Mouse (Mus musculus) limb, embryonic 11.5 days (tissue): ENCODE results near the gene Ece1. TPM values are rescaled to one million over a fixed set of nuclear protein-coding genes. Genes with fewer than 3 reads are reported as not detected.

Experiments used
- ATAC-seq: fragments of 200-750 bp; cut with Nextera tagmentation; 2 replicates; pipeline ENCODE4 v1.8.0; 2017; ENCODE audit warnings: low read depth; ENCODE audit not compliant: insufficient number of reproducible peaks, low FRiP score, low TSS enrichment
- DNase-seq: peaks from one replicate; pipeline ENCODE4 v3.0.0-alpha.2; 2015; ENCODE audit warnings: low spot score
- H3K27ac ChIP-seq: fragments of 300-500 bp; sonication (generic); replicated peaks from 2 replicates; pipeline ENCODE4 v1.5.1; 2014; ENCODE audit warnings: low read depth, mild to moderate bottlenecking, low read length
- H3K27me3 ChIP-seq: fragments of 300-500 bp; sonication (generic); 2 replicates; pipeline ENCODE4 v1.6.1; 2014; ENCODE audit warnings: mild to moderate bottlenecking, low read length, mixed read lengths; ENCODE audit not compliant: control insufficient read depth, insufficient read depth
- H3K36me3 ChIP-seq: fragments of 300-500 bp; sonication (generic); 2 replicates; pipeline ENCODE4 v1.6.1; 2014; ENCODE audit warnings: mild to moderate bottlenecking, low read length, moderate library complexity, mixed read lengths; ENCODE audit not compliant: control insufficient read depth, insufficient read depth
- H3K4me1 ChIP-seq: fragments of 300-500 bp; sonication (generic); 2 replicates; pipeline ENCODE4 v1.6.1; 2014; ENCODE audit warnings: low read length, mixed read lengths; ENCODE audit not compliant: control insufficient read depth, insufficient read depth
- H3K4me2 ChIP-seq: fragments of 300-500 bp; sonication (generic); 2 replicates; pipeline ENCODE4 v1.6.1; 2014; ENCODE audit warnings: low read depth, mild to moderate bottlenecking, moderate library complexity; ENCODE audit not compliant: severe bottlenecking
- H3K4me3 ChIP-seq: fragments of 300-500 bp; sonication (generic); 2 replicates; pipeline ENCODE4 v1.5.1; 2014; ENCODE audit warnings: low read depth, low read length
- H3K9ac ChIP-seq: fragments of 300-500 bp; sonication (generic); 2 replicates; pipeline ENCODE4 v1.6.1; 2014; ENCODE audit warnings: mild to moderate bottlenecking, low read length
- H3K9me3 ChIP-seq: fragments of 300-500 bp; sonication (generic); 2 replicates; pipeline ENCODE4 v1.6.1; 2016; ENCODE audit warnings: low read length; ENCODE audit not compliant: control insufficient read depth
- WGBS: fragments of 180-500 bp; shearing (Covaris S2); extraction: QIAGEN DNeasy Blood & Tissue Kit; methylation state at CpG from one replicate; pipeline ENCODE4 v1.1.7; 2014; 5-methylcytosine and 5-hydroxymethylcytosine counted together
- polyA plus RNA-seq: library from polyadenylated mRNA; unstranded; fragments of >200 nt; fragmentation: Nextera tagmentation; extraction: Ambion mirVana; gene quantifications from 2 replicates; pipeline ENCODE4 v1.2.1, GENCODE M21; 2014

The Ece1 gene
- polyA plus RNA-seq, 1 experiment from 2014 or later: 38.0 TPM

DNA sequence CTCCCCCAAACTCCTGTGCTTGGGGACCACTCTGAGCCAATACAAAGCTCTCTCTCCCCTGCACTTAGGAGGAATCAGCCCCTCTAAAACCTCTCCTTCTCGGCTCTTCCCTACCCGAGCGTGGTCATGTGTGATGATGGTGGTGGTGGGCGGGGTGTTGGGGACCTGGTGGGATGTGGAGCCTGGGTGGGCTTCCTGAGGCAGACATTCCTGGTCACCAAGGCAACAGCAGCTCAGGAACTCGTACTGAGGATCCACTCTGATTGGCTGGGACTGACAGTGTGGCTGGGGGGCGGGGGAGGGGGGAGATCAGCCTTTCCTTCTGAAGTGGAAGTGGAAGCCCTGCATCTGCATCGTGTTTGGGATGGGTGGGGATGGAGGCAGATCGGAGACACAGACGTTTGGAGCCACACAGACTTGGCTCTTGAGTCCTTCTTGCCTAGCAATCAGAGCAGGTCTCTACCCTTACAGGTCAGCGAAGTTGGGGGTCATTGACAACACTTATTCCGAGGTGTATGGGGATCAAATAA is 30.7 kb downstream of the Ece1 start:
- Histone ChIP-seq H3K4me3 (0 out of 2 replicates have a peak overlapping the region, but pooled peaks have one; percentile 1), H3K4me1 (peaks cover 37% of the 10 kb centered on the region), H3K27ac (peak overlapping the region; percentile 68), H3K9ac (no peak overlapping the region), H3K27me3 (no peaks in the 10 kb centered on the region), H3K9me3 (no peaks in the 10 kb centered on the region), H3K4me2 (peak overlapping the region; percentile 35), H3K36me3 (no peaks in the 10 kb centered on the region)
- WGBS: 11% methylated on average over 11 of the region's 11 CpGs
- peak; percentile 78 for DNase-seq
- ATAC-seq: peak; percentile 80

DNA sequence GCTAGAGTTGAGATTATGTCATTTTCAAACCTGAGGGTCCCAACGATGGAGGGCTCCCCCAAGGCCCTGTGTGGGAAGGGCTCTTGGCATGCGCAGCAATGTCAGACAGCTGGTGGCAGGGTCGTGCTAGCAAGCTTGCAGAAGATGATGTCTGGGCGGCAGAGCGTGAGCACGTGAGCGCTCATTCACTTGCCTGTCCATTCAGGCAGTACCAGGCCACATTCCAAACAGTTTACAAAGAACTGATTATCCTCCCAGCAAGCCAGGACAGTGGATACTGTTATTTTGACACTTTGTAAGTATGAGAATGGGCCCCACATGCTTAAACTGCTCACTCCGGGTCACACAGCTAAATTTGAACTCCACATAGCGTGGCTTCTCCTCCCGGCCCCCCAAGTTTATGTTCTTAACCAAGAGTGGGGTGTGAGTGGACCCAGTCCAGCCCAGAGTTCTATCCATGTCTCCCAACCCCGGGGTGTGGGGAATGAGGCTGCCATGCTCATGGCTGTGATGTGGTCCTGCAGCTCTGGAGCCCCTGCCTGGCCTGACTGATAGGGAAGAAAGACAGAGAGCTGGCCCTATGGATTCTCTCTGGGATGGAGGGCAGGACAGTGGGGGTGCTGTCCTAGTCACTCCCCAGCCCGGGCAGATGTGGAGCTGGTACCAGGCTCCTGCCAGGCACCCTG is 34.7 kb downstream of the Ece1 start:
- DNase-seq: no peak
- no peaks in the 10 kb centered on the region for H3K9me3 ChIP-seq
- WGBS: 50% methylated on average over 12 of the region's 12 CpGs
- ATAC-seq: no peak
- 0 out of 2 replicates have a peak overlapping the region, but pooled peaks have one; percentile 47 for H3K27ac ChIP-seq
- H3K4me1 ChIP-seq: peaks cover 31% of the 10 kb centered on the region
- no peaks in the 10 kb centered on the region for H3K36me3 ChIP-seq
- H3K27me3 ChIP-seq: no peaks in the 10 kb centered on the region
- H3K4me2 ChIP-seq: no peak overlapping the region; the same call in 1 of the 2 replicates
- H3K4me3 ChIP-seq: no peak overlapping the region
- H3K9ac ChIP-seq: peak overlapping the region; percentile 22; the same call in 1 of the 2 replicates

GRCm38 (mm10) chr4:137897298-137897612 is 35.2 kb downstream of the Ece1 start:
- 22% methylated on average over 8 of the region's 8 CpGs for WGBS
- no peak for ATAC-seq
- DNase-seq: no peak
- Histone ChIP-seq H3K9ac (peak overlapping the region; percentile 22; the same call in 1 of the 2 replicates), H3K27me3 (no peaks in the 10 kb centered on the region), H3K9me3 (no peaks in the 10 kb centered on the region), H3K4me2 (no peak overlapping the region; the same call in 1 of the 2 replicates), H3K4me3 (no peak overlapping the region), H3K36me3 (no peaks in the 10 kb centered on the region), H3K27ac (0 out of 2 replicates have a peak overlapping the region, but pooled peaks have one; percentile 47), H3K4me1 (peaks cover 26% of the 10 kb centered on the region)

DNA sequence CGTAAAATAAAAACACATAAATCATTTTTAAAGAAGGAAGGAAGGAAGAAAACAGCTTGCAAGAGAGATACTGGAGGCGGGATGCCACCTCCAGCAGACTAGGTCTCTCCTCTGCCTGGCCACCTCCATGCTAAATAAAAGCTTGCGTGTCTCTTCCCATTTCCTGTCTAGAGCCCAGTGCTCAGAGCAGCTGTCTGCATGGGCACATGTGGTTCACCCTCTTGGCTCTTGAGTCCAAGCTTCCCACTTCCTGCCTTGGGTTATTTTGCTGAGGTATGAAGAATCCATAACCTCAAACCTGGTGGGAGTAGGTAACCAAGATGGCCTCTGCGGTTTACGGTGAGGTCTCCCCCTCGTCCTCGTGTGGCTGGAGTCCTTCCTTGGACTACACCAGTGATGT is 36.5 kb downstream of the Ece1 start:
- WGBS: 78% methylated on average over 7 of the region's 7 CpGs
- H3K4me3 ChIP-seq: no peak overlapping the region
- H3K27ac ChIP-seq: no peak overlapping the region
- ATAC-seq: no peak
- H3K27me3 ChIP-seq: no peaks in the 10 kb centered on the region
- no peaks in the 10 kb centered on the region for H3K9me3 ChIP-seq
- H3K4me1 ChIP-seq: peaks cover 18% of the 10 kb centered on the region
- H3K36me3 ChIP-seq: no peaks in the 10 kb centered on the region
- no peak for DNase-seq
- no peak overlapping the region for H3K4me2 ChIP-seq
- no peak overlapping the region for H3K9ac ChIP-seq

DNA sequence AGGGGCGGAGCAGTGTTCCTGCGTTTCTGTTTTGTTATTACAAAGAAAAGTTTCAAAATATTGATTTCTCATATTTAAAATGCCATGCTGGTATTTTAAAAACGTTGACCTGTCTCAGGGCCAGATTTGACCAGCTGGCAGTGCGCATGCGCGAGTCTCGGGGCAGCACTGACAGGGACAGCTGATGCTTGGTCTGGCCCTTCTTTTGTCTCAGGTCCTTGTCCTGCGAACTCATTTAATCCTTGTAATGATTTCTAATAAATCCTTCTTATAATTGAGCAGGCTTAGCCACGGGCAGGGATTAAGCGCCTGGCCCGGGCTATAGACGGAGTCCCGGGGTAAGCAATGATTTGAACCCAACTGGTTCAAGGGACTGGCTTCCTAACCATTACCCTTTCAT is 40.2 kb downstream of the Ece1 start:
- H3K9me3 ChIP-seq: no peaks in the 10 kb centered on the region
- H3K27ac ChIP-seq: no peak overlapping the region
- no peaks in the 10 kb centered on the region for H3K36me3 ChIP-seq
- no peak overlapping the region for H3K9ac ChIP-seq
- peaks cover 15% of the 10 kb centered on the region for H3K4me1 ChIP-seq
- 81% methylated on average over 13 of the region's 13 CpGs for WGBS
- ATAC-seq (no peak), DNase-seq (no peak)
- H3K4me2 ChIP-seq: no peak overlapping the region
- no peak overlapping the region for H3K4me3 ChIP-seq
- H3K27me3 ChIP-seq: no peaks in the 10 kb centered on the region

DNA sequence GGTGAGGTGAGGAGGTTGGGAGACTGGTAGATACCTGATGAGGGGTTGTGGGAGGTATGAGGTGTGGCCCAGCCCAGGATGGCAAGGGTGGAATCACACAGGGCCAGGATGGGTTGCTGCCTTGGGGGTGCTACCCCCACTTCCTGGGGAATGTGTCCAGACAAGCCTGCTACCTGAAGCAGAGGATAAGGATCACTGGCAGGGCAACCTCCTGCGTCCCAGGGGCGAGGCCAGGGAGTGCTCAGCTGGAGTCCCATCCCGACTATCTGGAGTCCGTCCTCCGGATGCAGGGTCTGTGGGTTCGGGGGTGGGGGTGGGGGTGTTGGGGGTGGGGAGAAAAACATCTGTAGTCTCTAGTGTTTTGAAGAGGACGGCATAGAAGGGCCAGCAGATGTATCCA is 40.8 kb downstream of the Ece1 start:
- H3K4me1 ChIP-seq: peaks cover 13% of the 10 kb centered on the region
- 44% methylated on average over 7 of the region's 7 CpGs for WGBS
- H3K27ac ChIP-seq: no peak overlapping the region

GRCm38 (mm10) chr4:137904956-137905551 is 43.0 kb downstream of the Ece1 start:
- Histone ChIP-seq H3K4me3 (no peak overlapping the region), H3K4me2 (no peak overlapping the region), H3K4me1 (peaks cover 8% of the 10 kb centered on the region), H3K27me3 (no peaks in the 10 kb centered on the region), H3K9ac (no peak overlapping the region), H3K36me3 (no peaks in the 10 kb centered on the region), H3K9me3 (no peaks in the 10 kb centered on the region), H3K27ac (no peak overlapping the region)
- DNase-seq: peak; percentile 41
- no peak for ATAC-seq
- 31% methylated on average over 13 of the region's 13 CpGs for WGBS

More for the DNA sequence above, 40.8 kb downstream of the Ece1 start:
- no peak overlapping the region for H3K4me3 ChIP-seq
- ATAC-seq (no peak), DNase-seq (no peak)
- no peak overlapping the region for H3K9ac ChIP-seq
- no peaks in the 10 kb centered on the region for H3K36me3 ChIP-seq
- no peak overlapping the region for H3K4me2 ChIP-seq
- no peaks in the 10 kb centered on the region for H3K9me3 ChIP-seq
- H3K27me3 ChIP-seq: no peaks in the 10 kb centered on the region

- H3K27ac ChIP-seq: no peak overlapping the region
- no peaks in the 10 kb centered on the region for H3K27me3 ChIP-seq
- no peak overlapping the region for H3K4me3 ChIP-seq
- H3K9ac ChIP-seq: no peak overlapping the region
- ATAC-seq: no peak
- H3K9me3 ChIP-seq: no peaks in the 10 kb centered on the region
- no peak for DNase-seq
- H3K4me2 ChIP-seq: no peak overlapping the region
- 76% methylated on average over 13 of the region's 13 CpGs for WGBS
- H3K4me1 ChIP-seq: peaks cover 10% of the 10 kb centered on the region
- no peaks in the 10 kb centered on the region for H3K36me3 ChIP-seq
These were observed 45.9 kb downstream of the Ece1 start for GRCm38 (mm10) chr4:137907979-137908378.
